Mouse (Mus musculus): ENCODE measurements at regions not wholly inside any gene's neighbourhood (a gene's known extent, or its start where the extent isn't known, plus 50 kb on each side); places are given as distances from the start of the nearest gene placed in this dataset.

GRCm38 (mm10) chr16:30842831-30843230, 238.4 kb downstream of the Xxylt1 start:
- no peak for DNase-seq
- intact Hi-C loops (cut with DNase I) = no loop called here

- DNase-seq = no peak
- intact Hi-C loops (cut with DNase I) = no loop called here
Measured at GRCm38 (mm10) chr16:30852595-30852994, 228.6 kb downstream of the Xxylt1 start.

GRCm38 (mm10) chr16:30854716-30855115, 226.5 kb downstream of the Xxylt1 start:
- DNase-seq = no peak
- intact Hi-C loops (cut with DNase I) = no loop called here

GRCm38 (mm10) chr16:30857656-30858055, 223.6 kb downstream of the Xxylt1 start:
- no peak for DNase-seq
- intact Hi-C loops (cut with DNase I) = no loop called here

GRCm38 (mm10) chr16:30869136-30869909, 211.9 kb downstream of the Xxylt1 start:
- intact Hi-C loops (cut with DNase I) = no loop called here
- no peak for DNase-seq

- intact Hi-C loops (cut with DNase I) = loop anchor here (5.0 kb wide), 2 partner anchors 107 to 273 kb away; partner anchors contain the start of gene Fam43a
- DNase-seq = peak; percentile 39 to 46
Measured at GRCm38 (mm10) chr16:30870110-30870509, 211.1 kb downstream of the Xxylt1 start.

- intact Hi-C loops (cut with DNase I) = loop anchor here (5.0 kb wide), 2 partner anchors 107 to 273 kb away; partner anchors contain the start of gene Fam43a
- DNase-seq = no peak
Measured at GRCm38 (mm10) chr16:30870676-30871075, 210.6 kb downstream of the Xxylt1 start.

GRCm38 (mm10) chr16:30872147-30872546, 209.1 kb downstream of the Xxylt1 start:
- no peak for DNase-seq
- intact Hi-C loops (cut with DNase I) = loop anchor here (5.0 kb wide), 2 partner anchors 105 to 275 kb away; partner anchors contain the start of gene Fam43a

- peak; percentile 46 for DNase-seq
- intact Hi-C loops (cut with DNase I) = loop anchor here (5.0 kb wide), 2 partner anchors 104 to 276 kb away; partner anchors contain the start of gene Fam43a
Measured at GRCm38 (mm10) chr16:30873493-30874211, 207.6 kb downstream of the Xxylt1 start.

GRCm38 (mm10) chr16:30875235-30875829, 205.9 kb downstream of the Xxylt1 start:
- DNase-seq = no peak
- intact Hi-C loops (cut with DNase I) = no loop called here

- intact Hi-C loops (cut with DNase I) = no loop called here
- DNase-seq = no peak
Measured at GRCm38 (mm10) chr16:30878821-30879220, 202.4 kb downstream of the Xxylt1 start.

- intact Hi-C loops (cut with DNase I) = no loop called here
- DNase-seq = no peak
Measured at GRCm38 (mm10) chr16:30879878-30880277, 201.4 kb downstream of the Xxylt1 start.

- no peak for DNase-seq
- intact Hi-C loops (cut with DNase I) = no loop called here
Measured at GRCm38 (mm10) chr16:30880682-30881081, 200.6 kb downstream of the Xxylt1 start.

GRCm38 (mm10) chr16:30881186-30881585, 200.0 kb downstream of the Xxylt1 start:
- intact Hi-C loops (cut with DNase I) = no loop called here
- DNase-seq = no peak

- no peak for DNase-seq
- intact Hi-C loops (cut with DNase I) = no loop called here
Measured at GRCm38 (mm10) chr16:30883490-30884188, 197.6 kb downstream of the Xxylt1 start.

- no peak for DNase-seq
Measured at GRCm38 (mm10) chr16:30884189-30884551, 197.1 kb downstream of the Xxylt1 start.

GRCm38 (mm10) chr16:30886982-30887381, 194.2 kb downstream of the Xxylt1 start:
- no peak for DNase-seq
- intact Hi-C loops (cut with DNase I) = no loop called here

More at GRCm38 (mm10) chr16:30884189-30884551, 197.1 kb downstream of the Xxylt1 start:
- intact Hi-C loops (cut with DNase I) = no loop called here

- intact Hi-C loops (cut with DNase I) = no loop called here
- no peak for DNase-seq
Measured at GRCm38 (mm10) chr16:30887536-30887935, 193.7 kb downstream of the Xxylt1 start.

- no peak for DNase-seq
- intact Hi-C loops (cut with DNase I) = no loop called here
Measured at GRCm38 (mm10) chr16:30888556-30889323, 192.5 kb downstream of the Xxylt1 start.

GRCm38 (mm10) chr16:30892606-30893005, 188.6 kb downstream of the Xxylt1 start:
- intact Hi-C loops (cut with DNase I) = no loop called here
- no peak for DNase-seq

All from gastrocnemius, postnatal 36 days (tissue).